Mouse (Mus musculus) cerebellum, adult 11 months (tissue): ENCODE measurements around the gene Rc3h2.
A peak's percentile ranks its signal among the peaks of the same experiment; 100 is the strongest.

Experiments
- DNase-seq: peaks from one replicate; pipeline ENCODE4 v3.0.0; 2022

Gene Rc3h2

DNA sequence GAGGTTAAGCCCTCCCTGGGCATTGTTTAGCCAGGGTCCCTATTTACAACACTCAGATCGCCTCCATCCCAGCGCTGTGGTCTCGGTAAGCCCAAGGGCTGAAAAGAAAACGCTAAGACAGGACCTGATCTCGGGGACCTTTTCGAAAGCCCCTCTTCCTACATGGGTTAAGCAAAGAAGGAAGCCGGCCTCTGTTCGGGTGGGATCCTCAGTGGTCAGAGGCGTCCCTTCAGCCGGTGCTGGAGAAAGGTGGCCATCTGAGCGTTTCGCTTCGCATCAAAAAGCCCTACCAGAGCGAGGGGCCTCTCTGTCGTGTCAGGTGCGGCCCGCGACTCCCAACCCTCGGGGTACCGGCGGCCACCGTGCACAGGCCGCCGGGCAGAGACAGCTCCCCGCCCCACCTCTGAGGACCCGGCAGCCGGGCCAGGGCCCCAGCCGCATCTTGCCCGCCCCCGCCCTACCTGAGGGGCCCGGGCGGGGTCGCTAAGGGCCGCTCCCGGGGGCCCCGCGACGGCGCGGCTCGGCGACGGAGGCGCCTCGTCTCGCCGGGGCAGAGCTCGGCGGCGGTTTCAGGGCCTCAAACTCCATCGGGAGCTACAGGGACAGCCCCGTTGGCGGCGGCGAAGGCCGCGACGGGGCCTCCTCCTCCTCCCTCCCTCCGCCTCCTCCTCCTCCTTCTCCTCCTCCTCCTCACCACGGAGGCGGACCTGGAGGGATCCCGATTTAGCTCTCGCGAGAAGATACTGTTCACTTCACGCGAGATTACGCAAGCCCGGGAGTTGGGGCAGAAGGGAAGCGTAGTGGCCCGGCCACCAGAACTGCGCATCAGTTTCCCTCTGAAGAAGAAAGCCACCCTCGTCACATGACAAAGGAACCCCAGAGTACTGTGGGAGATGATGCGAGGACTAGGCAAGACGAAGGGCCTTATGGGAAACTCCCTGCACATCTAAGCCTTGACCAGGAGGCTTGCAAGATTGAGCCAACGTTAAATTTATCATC lies at the start of gene Rc3h2:
Gene Rc3h2, minus strand, starts transcription at position 598 of the 999 bp plus-strand sequence.
- peak; percentile 94 for DNase-seq

DNA sequence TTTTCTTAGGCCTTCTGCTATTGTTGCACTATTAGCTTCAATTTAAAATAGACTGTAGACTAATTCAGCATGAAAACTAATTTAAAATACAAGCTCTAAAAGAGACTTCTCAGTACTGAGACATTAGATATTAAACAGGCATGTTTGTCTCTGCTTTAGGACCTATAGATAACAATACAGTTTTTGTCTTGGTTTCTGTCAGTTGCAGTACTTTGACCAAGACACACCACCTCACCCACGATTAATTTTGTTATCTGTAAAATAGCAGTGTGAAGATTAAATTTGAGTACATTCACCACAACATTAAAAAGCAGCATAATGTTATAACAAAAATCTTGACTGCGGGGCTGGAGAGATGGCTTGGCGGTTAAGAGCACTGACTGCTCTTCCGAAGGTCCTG lies 43.6 kb upstream of the Rc3h2 start:
- no peak for DNase-seq

DNA sequence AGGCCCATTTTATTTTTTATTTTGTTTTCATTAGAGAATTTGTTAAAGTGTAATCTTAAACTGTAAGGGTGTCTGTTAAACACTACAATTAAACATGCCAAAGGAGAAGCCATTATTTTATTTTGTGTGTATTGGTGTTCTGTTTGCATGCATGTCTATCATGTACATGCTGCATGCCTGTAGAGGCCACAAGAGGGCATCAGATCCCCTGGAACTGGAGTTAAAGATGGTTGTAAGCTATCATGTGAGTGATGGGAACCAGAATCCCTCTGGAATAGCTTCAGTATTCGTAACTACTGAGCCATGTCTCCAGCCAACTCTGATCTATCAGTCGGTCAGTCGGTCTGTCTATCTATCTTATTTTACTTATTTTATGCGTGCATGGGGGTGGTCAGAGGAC lies 38.0 kb upstream of the Rc3h2 start:
- DNase-seq: no peak

DNA sequence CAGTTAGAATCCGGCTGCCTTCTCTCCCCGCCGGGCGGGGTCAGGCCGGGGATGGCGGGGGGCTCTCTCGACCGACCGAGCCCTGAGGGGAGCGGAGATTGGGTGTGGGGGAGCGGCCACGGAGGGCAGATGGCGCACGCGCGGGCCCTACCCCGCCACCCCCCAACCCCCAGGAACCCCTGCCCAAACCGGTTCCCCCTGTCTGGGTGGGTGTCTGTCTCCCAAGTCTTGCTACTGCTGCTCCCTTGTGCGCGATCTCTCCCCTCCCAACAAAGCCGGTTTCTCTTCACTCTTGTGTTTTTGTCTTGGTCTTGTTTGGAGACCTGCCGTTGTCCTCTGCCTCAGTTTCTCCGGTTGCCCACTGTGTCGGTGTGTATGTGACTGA lies 29.7 kb upstream of the Rc3h2 start:
- peak; percentile 35 for DNase-seq

DNA sequence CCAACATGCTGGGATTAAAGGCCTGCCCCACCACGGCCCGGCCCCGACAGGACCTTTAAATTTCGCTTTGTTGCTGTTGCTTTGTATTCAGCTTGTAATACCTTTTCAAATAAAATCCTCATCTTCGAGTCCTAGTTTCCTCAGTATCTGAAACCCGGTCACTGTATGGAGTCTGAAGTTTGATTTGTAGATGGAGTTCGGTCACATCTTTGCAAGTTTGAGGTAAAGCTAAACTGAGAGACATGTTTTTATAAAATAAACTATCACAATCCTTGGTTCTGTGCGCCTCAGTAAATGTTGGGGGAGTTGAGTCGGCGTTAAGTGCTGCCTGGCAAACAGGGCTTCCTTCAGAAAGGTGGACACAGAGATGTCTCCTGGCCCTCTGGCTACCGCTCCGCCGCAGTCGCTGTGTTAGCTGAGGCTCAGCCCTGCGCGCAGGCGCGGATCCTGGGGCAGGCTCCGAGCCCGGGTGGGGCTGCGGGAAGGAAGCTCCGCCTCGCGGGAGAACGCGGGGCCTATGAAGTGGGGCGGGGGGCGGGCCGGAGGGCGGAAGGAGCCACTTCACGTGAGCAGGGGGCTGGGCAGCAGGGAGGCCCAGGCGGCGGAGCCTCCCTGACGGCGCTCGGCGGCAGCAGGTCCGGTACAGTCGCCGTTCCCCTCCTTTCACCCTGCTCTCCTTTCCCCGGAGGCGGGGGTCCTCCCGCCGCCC lies 29.1 kb upstream of the Rc3h2 start:
- DNase-seq: peak; percentile 92

DNA sequence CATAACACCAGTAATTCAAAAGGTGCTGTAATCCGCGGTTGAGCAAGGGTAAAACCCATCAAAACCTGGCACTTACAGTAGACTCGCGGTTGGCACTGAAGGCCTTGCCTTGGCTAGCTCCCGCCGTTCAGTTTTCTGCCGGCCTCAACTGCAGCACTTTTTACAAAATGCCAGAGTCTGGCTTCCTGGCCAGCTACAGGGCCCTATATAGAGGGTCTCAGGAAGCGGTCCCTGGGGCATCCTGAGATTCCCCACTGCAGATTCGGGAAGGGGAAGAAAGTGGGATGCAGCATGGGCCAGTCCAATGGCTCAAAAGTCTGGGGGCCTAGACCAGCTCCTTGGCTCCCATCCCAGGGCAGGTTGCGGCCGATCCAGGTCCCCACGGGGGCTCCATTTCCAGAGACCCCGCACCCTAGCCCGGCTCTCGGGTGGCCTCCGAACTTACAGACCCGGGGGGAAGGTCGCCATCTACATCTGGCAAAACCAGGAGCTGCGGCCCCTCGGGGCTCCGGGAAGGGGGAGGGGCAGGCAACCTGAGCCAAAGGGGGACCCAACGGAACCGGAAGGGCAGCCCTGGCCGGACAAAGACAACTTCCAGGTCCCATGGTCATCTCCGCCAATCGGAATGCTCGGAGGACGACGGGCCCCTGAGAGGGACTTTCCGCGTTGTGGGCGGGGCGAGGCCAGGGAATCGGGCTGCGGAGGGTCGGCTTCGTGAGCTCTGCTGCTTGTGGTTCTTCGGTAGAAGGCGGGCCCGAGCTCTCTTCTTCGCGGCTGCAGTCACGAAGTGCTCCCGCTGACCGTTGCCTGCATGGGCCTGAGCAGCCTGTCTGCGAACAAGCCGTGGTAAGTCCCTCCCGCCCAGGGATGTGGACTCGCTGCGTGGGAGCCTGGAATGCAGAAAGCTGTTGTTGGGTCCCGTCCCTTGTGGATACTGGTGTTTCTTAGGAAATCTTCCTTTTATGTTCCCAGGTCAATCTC lies 20.2 kb upstream of the Rc3h2 start, which contains the start of the genes Zbtb26, Zbtb6 and Rabgap1:
Gene Zbtb26, minus strand, starts transcription at position 525 of the 981 bp plus-strand sequence.
Gene Zbtb6, minus strand, starts transcription at position 561 of the 981 bp plus-strand sequence.
Gene Rabgap1, plus strand, starts transcription at position 669 of the 981 bp plus-strand sequence.
- DNase-seq: peak; percentile 91

DNA sequence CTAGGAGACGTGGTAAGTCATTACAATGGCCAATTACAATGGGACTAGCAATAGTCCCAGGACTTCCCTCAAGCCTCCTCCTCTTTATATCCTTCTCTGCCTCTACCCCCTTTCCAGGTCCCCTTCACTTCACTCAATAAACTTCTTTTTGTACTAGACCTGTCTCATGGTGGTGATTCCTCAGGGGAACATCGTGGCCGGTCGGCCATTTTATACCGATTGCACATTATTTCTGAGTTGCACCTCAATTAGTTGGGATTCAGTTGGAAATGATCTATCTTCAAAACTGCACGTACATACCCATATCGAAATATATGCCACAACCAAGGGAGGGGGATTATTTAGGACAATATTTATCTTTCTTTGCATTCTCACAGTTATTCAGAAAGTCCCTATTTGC lies 8.9 kb upstream of the Rc3h2 start:
- no peak for DNase-seq

DNA sequence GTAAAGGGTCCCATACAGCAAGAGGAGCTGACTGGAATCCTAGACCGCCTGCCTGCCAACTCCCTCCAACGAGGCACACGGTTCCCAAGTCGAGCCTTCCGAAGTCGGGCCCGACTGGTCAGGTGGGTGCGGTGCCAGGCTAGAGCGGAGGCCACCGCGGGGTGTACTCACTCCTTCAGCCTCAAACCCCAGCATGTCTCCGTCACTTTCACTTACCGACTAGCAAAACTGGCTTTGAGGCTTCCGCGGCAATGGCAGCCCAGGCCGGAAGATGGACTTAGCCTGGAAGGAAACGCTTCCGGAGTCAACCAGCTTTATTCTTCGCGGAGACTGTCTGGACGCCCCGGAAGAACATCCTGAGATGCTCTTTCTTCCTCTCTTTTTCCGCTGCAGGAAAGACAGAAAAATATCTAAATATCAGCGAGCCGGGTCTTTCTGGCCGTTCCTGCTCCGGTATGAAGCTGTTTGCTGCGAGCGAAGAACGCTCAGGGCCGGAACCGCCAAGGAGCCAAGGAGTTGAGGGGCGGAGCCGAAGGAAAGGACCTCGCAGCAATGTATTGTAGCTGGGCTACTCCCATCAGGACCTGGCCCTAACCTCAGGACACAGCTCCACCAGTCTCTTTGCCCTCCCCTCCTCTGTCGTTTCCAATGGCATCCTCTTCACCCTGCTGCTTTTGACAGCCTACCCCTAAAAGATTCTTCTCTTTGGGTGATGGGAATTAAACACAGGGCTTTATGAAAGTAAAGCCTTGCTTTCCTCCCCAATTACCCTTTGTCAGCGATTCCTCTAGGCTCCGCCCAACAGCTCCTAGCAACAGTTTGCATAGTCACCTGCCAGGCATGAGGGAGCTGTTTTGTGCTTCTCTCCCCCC lies 8.1 kb upstream of the Rc3h2 start:
- DNase-seq: peak; percentile 79

DNA sequence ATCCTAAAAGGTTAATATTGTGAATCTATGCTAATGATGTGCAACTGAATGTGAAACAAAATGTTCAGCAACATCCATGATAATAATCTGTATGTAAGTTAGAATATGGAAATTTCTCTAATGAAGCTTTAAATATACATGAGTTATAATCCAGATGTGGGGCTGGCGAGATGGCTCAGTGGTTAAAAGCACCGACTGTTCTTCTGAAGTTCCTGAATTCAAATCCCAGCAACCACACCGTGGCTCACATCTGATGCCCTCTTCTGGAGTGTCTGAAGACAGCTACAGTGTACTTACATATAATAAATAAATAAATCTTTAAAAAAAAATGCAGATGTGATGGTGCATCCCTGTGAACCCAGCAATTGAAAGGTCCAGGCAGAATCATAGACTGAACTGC lies 968 bp upstream of the Rc3h2 start:
- no peak for DNase-seq

DNA sequence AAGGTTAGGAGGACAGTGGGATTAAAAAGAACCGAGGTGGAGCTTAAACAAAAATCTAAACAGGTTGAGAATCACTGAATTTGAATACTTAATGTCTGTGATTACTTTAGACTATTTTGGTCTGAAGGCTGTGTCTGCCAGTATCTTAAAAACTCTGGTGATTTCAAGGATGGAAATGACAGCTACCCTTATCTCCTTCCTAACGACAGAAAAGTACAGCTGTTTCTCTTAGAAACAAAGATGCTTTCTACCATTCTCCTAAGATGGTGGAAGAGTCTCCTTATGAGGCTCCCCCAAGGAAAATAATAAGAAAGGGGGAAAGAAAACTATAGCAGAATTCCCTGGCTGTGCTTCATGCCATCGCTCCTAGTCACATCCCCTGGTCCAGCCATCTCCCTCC lies 800 bp downstream of the Rc3h2 start:
- no peak for DNase-seq

DNA sequence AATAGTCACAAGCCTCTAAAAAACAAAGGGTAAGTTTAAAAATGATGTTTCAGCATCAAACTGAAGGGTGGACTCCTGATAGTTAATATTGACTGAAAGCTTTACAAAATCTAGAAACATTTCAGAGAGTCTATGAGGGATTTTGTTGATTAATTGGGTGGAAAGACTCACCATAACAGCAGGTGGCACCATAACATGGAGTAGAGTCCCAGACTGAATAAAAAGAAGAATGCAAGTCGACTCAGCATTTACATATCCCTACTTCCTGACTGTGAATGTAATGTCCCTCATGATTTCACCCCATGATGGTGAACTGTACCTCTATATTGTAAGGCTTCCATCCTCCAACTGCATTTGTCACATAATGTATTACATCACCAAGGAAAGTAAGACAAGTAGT lies 27.2 kb downstream of the Rc3h2 start:
- DNase-seq: no peak

DNA sequence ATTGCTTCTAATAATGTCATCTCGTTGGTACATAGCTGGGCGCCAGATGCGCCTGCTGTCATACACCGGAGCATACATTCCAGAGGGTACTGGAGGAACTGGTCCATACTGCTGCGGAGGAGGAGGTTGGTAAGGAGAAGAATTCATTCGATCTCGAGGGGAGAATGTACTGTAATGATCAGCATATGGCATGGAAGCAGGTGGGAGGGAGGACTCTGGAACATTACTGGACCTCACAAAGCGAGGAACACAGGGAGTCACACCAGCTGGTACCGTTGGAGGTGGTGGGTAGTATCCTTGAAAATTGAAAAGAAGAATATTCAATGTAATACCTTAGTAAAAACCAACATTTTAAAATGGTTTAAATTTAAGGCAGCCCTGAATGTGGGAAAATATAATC lies 39.8 kb downstream of the Rc3h2 start:
- no peak for DNase-seq

DNA sequence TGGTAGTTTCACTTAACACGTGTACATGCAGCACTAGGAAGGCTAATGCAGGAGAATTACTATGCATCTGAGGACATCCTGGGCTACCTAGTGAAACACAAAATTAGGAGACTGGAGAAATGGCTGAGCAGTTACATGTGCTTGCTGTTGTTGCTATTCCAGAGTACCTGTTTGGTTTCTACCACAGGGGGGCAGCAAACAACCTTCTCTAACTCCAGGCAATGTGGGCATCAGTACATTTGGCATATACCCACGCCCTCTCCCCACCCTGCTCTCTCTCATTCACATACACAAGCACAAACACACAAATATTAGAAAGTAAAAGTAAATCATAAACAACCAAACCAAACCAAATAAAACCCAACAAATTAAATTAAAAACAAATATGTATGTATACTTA lies 42.5 kb downstream of the Rc3h2 start:
- DNase-seq: peak; percentile 40

DNA sequence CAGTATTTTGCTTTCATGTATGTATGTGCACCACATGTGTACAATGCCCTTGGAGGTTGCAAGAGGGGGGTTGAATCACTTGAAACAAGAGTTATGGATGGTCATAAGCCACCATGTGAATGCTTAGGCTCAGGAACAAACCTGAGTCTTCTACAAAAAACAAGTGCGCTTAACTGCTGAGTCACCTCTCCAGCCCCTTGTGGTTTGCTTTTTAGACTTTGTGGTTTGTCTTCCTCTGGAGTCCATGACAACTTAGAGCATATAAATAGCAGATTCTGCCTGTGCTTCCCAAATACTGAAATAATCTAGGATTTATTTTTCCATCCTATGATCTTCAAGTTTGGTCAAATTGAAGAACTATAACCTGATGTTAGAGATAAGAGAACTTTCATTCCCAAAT lies 46.7 kb downstream of the Rc3h2 start:
- no peak for DNase-seq

DNA sequence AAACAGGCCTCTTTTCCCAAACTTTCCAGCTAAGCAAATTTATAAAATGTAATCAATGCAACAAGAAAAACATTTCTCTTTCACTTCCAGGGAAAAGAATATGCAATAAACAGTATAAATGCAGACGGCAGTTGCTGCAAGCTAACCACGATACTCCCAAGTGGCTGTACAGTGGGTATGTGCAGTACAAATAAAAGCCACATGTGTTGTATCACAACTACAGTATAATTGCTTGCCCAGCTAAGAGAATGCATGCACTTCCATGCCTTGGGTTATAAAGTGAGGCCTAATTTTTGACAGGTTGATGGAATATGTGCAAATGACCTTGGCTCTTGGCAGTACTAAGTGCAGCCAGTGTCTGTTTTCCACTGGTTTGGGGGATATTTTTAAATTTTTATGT lies 52.1 kb downstream of the Rc3h2 start:
- no peak for DNase-seq

DNA sequence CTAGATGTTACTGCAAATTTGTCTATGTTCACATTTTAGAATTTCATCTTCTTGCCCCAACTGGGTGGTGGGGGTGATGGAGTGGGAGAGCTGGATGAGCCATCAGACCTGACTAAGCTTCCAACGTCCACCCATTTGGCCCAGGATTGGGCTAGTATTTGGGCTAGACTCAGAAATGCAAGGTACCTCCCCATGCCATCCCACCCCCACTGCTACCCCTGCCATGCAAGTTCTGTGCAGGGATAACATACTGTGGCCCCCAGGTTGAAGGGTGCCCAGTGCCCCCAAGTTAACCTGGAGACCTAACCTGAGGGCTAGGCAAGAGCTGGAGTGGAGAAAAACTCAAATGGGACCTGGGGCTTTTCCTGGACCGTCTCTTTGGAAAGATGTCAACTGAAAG lies 62.8 kb downstream of the Rc3h2 start:
- no peak for DNase-seq

DNA sequence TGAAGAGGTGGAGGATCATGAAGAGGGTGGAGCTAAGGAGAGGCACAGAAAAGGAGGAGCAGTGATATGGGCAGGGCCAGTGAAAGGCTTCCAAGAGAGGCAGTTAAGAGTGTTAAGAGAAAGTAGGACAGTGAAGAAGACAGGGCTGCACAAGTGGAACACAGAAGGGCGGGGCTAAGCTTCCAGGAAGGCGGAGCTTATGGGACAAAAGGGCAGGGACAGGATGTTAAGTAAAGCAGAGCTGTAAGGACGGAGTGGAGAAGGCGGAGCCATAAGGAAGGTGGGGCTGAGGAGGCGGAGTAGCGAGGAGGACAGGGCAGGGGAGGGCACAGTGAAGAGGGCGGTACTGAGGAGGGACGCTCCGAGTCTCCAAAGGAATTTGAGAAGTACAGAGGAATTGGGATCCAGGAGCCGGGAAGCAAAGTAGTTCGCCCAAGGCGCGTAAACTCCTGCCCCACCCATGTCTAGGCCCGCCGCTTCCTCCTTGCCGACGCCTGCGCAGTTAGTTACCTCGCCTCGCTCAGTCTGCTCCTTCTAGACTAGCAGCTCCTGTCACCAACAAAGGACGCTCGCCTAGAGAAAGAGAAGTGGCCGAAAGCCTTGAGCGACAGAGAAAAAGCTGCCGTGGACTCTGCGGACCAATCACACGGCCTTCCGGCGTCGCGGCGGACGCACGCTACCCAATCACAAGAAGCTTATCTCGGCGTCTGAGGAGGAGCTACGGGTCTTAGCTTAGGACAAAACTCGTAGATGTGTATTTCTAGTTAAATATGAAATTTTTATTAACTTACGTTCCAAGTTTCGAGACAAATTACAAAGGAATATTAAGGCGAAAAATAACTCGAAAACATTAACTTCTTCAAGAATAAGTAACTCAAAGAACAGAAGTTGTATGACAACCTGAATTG lies 63.8 kb downstream of the Rc3h2 start, which contains the start of gene Pdcl:
Gene Pdcl, minus strand, starts transcription at position 700 of the 908 bp plus-strand sequence.
- DNase-seq: peak; percentile 79

DNA sequence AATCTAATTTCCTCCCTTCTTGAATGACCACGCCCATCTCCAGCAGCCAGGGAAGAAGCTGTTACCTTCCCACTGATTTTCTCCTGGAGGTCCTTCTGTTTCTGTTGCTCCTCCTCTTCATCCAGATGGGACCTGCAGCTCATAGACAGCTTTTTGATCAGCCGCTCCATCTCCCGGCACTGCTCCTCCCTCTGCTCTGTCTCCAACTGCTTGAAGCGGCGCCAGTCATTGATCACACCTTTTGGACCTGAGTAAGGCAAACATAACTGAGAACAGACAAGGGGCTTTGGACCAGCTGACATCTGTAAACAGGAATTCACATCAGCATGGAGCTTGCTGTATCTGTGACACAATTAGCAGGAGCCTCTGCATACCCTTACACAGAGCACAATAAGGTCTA lies 67.1 kb downstream of the Rc3h2 start:
- DNase-seq: no peak

DNA sequence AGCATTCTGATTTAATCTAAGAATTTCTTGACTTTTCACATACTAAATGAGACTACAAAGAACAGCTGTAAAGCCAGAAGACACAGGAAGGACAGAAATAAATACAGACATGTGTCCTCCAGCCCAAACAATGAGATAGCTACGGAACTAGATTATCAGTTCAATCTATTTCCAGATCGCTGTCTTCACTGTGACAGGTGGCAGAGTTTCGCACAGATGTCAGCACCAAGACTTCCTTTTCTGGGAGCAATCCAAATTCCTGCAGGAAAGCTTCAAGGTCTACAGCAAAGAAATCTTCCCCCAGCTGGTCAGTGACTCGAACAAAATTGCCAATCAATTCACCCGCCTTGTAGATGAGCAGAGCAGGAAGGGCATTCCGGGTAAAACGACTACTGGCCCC lies 71.0 kb downstream of the Rc3h2 start:
- DNase-seq: no peak

DNA sequence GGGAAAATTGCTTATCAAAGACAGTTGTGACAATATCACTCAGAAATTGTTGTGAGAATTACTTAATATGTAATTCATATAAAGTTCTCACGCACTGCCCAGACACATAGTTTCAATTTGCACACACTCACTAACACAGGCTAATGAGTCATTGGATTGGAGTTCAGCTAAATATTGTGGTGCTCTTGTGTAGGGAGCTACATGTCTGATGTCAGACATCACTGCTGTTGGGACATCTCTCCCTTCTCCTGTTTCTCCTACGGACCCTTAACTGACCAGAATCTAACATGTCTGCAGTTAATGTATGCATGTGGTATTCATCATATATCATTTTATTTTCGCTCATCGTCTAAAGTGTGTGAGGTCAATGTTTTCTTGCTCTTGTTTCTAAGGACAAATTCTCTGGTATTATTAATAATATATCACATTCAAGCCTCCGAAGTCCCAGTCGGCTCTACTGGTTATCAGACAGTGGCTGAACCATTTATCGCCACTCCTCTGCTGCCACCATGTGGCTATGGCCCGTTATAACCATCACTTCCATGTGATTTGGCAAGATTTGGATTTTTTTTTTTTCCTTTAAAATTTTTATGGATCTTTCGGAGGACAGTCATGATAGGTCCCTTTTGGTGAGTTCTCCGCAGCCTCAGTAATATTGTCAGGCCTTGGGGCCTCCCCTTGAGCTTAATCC lies 84.1 kb downstream of the Rc3h2 start:
- DNase-seq: peak; percentile 22
